Mouse (Mus musculus) thymus, postnatal 14 days (tissue): ENCODE measurements around the gene Hps3.
"Not testable (repeated sequence)": the region's sequence is repeated elsewhere in the genome, so short reads cannot be mapped to it uniquely, and the experiment has no call there.

Experiments used
- DNase-seq: peaks from one replicate; pipeline ENCODE4 v3.0.0; 2021

Gene Hps3

DNA sequence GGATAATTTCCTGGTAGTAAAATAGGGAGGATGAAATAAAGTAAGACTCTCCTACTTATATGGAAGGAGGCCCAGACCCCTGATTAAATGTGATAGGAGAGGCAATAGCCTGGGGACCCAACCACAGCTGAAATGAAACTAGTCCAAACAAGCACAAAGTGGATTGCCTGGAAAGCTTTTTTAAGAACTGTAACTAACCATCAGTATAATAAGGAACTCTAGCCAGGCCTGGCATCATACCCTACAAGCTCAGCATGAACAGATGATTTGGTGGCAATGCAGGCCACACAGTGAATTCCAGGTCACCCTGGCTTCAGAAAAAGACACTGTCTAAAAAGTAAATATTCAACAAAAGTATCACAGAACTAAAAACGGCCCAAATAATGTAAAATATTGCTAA lies 29.5 kb downstream of the Hps3 start:
- no peak for DNase-seq

DNA sequence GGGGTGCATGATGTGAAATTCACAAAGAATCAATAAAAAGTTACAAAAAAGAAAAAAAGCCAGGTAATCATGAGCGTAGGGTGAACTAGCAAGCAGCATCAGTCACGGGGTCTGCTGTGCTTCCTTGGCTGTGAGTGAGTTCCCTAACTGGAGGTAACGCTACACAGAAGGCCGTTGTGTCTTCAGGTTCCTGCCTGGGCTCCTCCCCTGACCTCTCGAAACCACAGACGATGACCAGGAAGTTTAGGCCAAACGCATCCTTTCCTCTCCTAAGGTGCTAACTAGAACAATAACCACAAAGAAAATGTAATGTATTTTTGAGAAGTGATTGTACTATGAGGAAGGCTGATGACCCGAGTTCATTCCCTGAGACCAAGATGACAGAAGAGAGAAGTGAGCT lies 30.7 kb downstream of the Hps3 start:
- DNase-seq, result no peak

GRCm38 (mm10) chr3:20002786-20003185 lies 32.3 kb downstream of the Hps3 start:
- peak; percentile 39 for DNase-seq

GRCm38 (mm10) chr3:20000806-20001205 lies 34.3 kb downstream of the Hps3 start:
- DNase-seq, result no peak

GRCm38 (mm10) chr3:19999551-19999950 lies 35.6 kb downstream of the Hps3 start:
- no peak for DNase-seq

GRCm38 (mm10) chr3:19992388-19992787 lies 42.7 kb downstream of the Hps3 start:
- no peak for DNase-seq

- DNase-seq, result no peak
These were observed 45.1 kb downstream of the Hps3 start for GRCm38 (mm10) chr3:19990031-19990430.

GRCm38 (mm10) chr3:19986123-19986522 lies 49.0 kb downstream of the Hps3 start:
- no peak for DNase-seq

GRCm38 (mm10) chr3:19982846-19983245 lies 52.3 kb downstream of the Hps3 start:
- DNase-seq, result no peak

GRCm38 (mm10) chr3:19981156-19981555 lies 54.0 kb downstream of the Hps3 start:
- no peak for DNase-seq

DNA sequence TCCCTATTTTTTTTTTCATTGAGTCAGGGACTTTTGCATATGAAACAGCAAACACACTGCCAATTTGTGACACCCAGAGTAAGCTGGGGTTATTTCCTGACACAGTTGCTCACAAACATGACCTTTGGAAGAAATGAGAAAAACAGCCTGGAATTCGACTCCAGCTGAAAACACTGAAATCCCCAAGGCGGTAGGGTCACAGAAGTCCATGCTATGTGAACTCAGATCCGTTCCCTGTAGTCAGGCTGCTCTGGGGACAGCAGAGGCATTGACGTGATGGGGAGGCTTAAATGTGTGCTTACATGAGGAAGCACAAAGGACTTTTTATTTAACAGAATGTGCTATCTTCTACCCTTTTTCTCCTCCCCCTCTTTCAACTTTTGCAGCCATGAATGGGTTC lies 56.6 kb downstream of the Hps3 start:
- no peak for DNase-seq

- no peak for DNase-seq
These were observed 69.0 kb downstream of the Hps3 start for GRCm38 (mm10) chr3:19966072-19966471.

DNA sequence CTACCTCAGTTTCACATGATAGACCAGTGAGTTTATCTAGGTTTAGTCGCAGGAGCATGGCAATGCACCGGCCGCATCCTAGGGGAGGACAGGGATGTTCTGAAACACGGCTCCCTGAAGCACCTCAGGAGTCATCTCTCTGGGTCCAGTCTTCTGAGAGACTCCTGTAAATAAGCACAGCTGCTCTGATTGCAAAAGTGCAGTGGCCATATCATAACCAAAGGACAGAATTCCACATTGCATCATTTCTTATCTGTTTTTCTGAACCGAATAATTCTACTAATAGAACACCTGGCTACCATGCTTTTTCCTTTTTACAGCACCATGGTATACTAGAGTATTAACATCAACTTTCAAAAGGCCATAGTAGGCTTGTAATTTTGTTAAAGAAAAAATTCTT lies 69.9 kb downstream of the Hps3 start:
- DNase-seq, result no peak

GRCm38 (mm10) chr3:19964625-19965188 lies 70.4 kb downstream of the Hps3 start:
- no peak for DNase-seq

- DNase-seq, result no peak
These were observed 72.2 kb downstream of the Hps3 start for GRCm38 (mm10) chr3:19962769-19963513.

DNA sequence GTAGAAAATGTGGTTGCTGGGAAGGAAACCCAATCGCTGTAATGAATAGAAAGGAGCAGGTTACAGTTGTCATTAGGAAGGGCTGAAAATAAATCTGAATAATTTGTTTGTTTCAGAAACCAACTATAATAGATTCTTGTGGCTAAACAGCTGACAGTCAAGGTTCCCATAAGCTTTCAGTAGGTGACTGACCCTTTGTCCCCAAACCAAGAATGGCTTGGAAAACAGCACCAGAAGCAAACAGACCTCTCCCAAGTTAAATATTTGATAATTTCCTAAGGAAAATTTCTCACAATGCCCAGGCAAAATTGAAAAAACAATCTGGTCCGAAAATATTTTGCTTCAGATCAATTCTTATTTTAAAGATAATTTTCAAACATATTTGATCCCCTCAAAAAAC lies 73.8 kb downstream of the Hps3 start:
- DNase-seq, result no peak

- no peak for DNase-seq
These were observed 74.5 kb downstream of the Hps3 start for GRCm38 (mm10) chr3:19960570-19961114.

DNA sequence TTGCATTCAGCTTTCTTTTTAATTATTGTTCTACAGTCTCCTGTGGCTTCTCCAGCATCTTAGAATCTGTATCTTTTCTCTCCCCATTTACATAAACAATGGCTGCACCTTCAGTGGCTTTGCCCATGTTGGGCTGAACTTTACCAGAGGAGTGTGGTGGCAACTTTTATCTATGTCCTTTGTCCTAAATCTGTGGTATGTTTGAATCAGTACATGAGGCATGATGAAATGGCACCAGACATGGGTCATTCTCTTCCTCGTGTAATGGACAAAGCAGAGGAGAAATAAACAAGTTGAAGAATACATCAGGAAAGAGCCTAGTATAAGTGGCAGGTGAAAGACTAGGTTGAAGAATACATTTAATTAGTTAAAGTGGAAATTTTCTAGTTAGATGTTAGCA lies 76.1 kb downstream of the Hps3 start:
- DNase-seq, result no peak

- DNase-seq, result no peak
These were observed 77.1 kb downstream of the Hps3 start for GRCm38 (mm10) chr3:19958031-19958430.

DNA sequence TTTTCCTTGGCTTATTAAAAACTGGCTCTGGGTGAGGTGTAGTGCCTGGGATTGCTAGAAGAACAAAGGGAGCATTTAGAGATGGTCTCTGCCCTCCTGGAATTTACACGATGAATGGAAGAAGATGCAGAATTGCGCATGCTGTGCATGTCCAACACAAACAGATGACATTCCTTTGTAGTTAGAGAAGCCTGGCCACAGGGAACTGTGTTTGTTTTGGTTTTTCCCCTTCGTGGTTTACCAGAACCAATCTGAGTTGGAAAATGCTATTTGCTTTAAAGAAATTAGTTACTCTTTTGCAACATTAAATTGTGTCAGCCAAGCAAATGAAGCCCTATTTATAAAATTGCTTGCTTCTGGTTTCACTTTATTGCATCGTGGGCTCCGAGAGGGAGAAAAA lies 78.2 kb downstream of the Hps3 start, which contains the start of gene Cp:
Gene Cp, plus strand, starts transcription at position 170 of the 400 bp plus-strand sequence.
- DNase-seq, result no peak

DNA sequence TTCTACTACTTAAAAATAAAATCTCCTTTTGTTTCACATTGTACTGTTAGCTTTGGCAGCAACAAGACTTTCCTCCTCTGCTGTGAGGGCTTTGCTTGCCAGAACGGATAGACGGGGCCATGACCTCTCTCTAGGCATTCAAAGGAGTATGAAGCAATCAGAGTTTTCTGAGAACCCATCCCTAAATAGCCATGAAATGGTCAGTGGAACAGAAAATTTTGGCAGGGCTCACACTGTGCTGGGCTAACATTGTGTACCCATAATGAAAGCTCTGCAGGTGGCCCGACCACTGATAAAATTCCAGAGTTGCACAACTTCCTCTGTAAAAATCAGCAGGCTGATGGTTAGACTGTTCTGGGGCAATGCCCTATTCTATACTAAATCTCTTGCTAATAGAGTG lies 81.2 kb downstream of the Hps3 start:
- no peak for DNase-seq

DNA sequence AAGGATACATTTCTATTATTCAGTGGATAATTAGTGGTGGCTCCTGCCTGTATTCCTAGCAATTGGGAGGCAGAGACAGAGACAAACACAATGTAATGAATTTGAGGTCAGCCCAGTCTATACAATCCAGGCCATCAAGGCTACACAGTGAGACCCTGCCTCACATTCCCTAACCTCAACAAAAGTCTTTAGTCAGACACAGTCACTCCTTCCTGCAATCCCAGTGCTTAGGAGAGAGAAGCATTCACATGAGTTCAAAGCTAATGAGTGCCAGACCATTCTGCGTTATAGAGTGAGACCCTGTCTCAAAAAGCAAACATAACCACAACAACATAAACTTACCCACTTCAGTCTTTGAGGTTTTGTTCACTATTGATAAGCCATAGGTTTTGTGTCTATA lies 81.7 kb downstream of the Hps3 start:
- no peak for DNase-seq

DNA sequence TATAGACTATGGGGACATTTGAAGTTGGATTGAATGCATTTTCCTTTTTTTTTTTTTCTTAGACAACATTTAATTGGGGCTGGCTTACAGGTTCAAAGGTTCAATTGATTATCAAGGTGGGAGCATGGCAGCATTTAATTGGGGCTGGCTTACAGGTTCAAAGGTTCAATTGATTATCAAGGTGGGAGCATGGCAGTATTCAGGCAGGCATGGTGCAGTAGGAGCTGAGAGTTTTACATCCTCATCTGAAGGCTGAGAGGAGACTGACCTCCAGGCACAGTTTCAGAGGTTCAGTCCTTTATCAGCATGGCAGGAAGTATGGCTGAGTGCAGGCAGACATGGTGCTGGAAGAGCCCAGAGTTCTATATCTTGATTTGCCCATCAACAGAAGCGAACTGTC lies 85.7 kb downstream of the Hps3 start:
- not testable (repeated sequence) for DNase-seq

DNA sequence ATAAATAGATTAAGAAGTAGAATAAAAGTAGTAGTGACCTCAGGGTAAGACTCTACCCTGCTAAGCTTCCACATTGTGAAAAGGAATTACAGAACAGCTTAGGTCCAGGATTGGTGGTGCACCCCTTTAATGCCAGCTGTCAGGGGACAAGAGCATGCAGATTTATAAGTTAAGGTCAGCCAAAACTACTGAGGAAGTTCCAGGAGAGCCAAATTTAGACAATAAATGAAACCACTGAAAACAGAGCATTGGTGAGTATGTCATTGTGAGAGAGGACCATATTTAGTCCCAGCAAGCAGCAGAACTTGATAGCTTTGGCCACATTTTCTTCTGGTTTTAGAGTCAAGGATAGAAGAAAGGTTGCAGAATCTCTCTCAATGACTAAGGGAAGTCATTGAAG lies 86.6 kb downstream of the Hps3 start:
- no peak for DNase-seq
